Mouse (Mus musculus) embryonic facial prominence, embryonic 15.5 days (tissue): ENCODE results near the gene Miip. TPM values are rescaled to one million over a fixed set of nuclear protein-coding genes. Genes with fewer than 3 reads are reported as not detected.
"Not testable (repeated sequence)": the region's sequence is repeated elsewhere in the genome, so short reads cannot be mapped to it uniquely, and the experiment has no call there.

Source experiments
- ATAC-seq: fragments of 200-750 bp; cut with Nextera tagmentation; 2 replicates; pipeline ENCODE4 v1.8.0; 2017; ENCODE audit warnings: low read depth, moderate TSS enrichment; ENCODE audit not compliant: insufficient number of reproducible peaks, low FRiP score, low TSS enrichment
- H3K27ac ChIP-seq: fragments of 300-500 bp; sonication (generic); replicated peaks from 2 replicates; pipeline ENCODE4 v1.5.1; 2015; ENCODE audit warnings: mild to moderate bottlenecking, inconsistent platforms
- H3K27me3 ChIP-seq: fragments of 300-500 bp; sonication (generic); 2 replicates; pipeline ENCODE4 v1.6.1; 2015; ENCODE audit warnings: inconsistent platforms
- H3K36me3 ChIP-seq: fragments of 300-500 bp; sonication (generic); 2 replicates; pipeline ENCODE4 v1.6.1; 2015; ENCODE audit warnings: mild to moderate bottlenecking, inconsistent platforms
- H3K4me1 ChIP-seq: fragments of 300-500 bp; sonication (generic); 2 replicates; pipeline ENCODE4 v1.6.1; 2015; ENCODE audit warnings: inconsistent platforms
- H3K4me2 ChIP-seq: fragments of 300-500 bp; sonication (generic); replicated peaks from 2 replicates; pipeline ENCODE4 v1.6.1; 2015; ENCODE audit warnings: mild to moderate bottlenecking, inconsistent platforms
- H3K4me3 ChIP-seq: fragments of 300-500 bp; sonication (generic); replicated peaks from 2 replicates; pipeline ENCODE4 v1.5.1; 2015; ENCODE audit warnings: mild to moderate bottlenecking, inconsistent platforms
- H3K9ac ChIP-seq: fragments of 300-500 bp; sonication (generic); 2 replicates; pipeline ENCODE4 v1.6.1; 2015; ENCODE audit warnings: inconsistent platforms
- H3K9me3 ChIP-seq: fragments of 300-500 bp; sonication (generic); replicated peaks from 2 replicates; pipeline ENCODE4 v1.6.1; 2016; ENCODE audit warnings: inconsistent platforms
- WGBS: fragments of 180-500 bp; shearing (Covaris S2); methylation state at CpG from one replicate; pipeline ENCODE4 v1.1.7; 2015; 5-methylcytosine and 5-hydroxymethylcytosine counted together
- polyA plus RNA-seq: library from polyadenylated mRNA; unstranded; fragments of >200 nt; fragmentation: Nextera tagmentation; extraction: Ambion mirVana; gene quantifications from 2 replicates; pipeline ENCODE4 v1.2.1, GENCODE M21; 2015

Miip gene
- polyA plus RNA-seq, 1 experiment from 2014 or later: 43.2 TPM

- not testable (repeated sequence) for H3K4me2 ChIP-seq, ATAC-seq, H3K27me3 ChIP-seq, H3K27ac ChIP-seq, H3K4me3 ChIP-seq, H3K4me1 ChIP-seq, H3K9ac ChIP-seq
- 83% methylated on average over 3 of the region's 3 CpGs for WGBS
- peaks cover 30% of the 10 kb centered on the region for H3K36me3 ChIP-seq
- H3K9me3 ChIP-seq: peaks cover 75% of the 10 kb centered on the region
These were observed 47.2 kb downstream of the Miip start for GRCm38 (mm10) chr4:147821414-147821813.

GRCm38 (mm10) chr4:147819659-147820058 lies 49.0 kb downstream of the Miip start:
- not testable (repeated sequence) for H3K27me3 ChIP-seq, H3K27ac ChIP-seq, ATAC-seq, H3K4me1 ChIP-seq, H3K4me3 ChIP-seq, H3K9ac ChIP-seq, H3K4me2 ChIP-seq
- peaks cover 58% of the 10 kb centered on the region for H3K9me3 ChIP-seq
- 84% methylated on average over 7 of the region's 7 CpGs for WGBS
- H3K36me3 ChIP-seq: peaks cover 13% of the 10 kb centered on the region

GRCm38 (mm10) chr4:147814592-147815167 lies 53.9 kb downstream of the Miip start:
- H3K27ac ChIP-seq: no peak overlapping the region
- no peaks in the 10 kb centered on the region for H3K27me3 ChIP-seq
- no peak overlapping the region for H3K4me2 ChIP-seq
- WGBS: 78% methylated on average over 2 of the region's 2 CpGs
- H3K9ac ChIP-seq: no peak overlapping the region
- no peaks in the 10 kb centered on the region for H3K36me3 ChIP-seq
- H3K4me1 ChIP-seq: no peaks in the 10 kb centered on the region
- no peak for ATAC-seq
- no peak overlapping the region for H3K4me3 ChIP-seq
- H3K9me3 ChIP-seq: peaks cover 12% of the 10 kb centered on the region

GRCm38 (mm10) chr4:147813249-147813765 lies 55.3 kb downstream of the Miip start:
- ATAC-seq: no peak
- Histone ChIP-seq H3K4me3 (no peak overlapping the region), H3K4me1 (no peaks in the 10 kb centered on the region), H3K9ac (no peak overlapping the region), H3K27me3 (no peaks in the 10 kb centered on the region), H3K36me3 (no peaks in the 10 kb centered on the region), H3K9me3 (peaks cover 11% of the 10 kb centered on the region), H3K4me2 (no peak overlapping the region), H3K27ac (no peak overlapping the region)
- 44% methylated on average over 5 of the region's 5 CpGs for WGBS

Other genes with a start within 250 kb of the Miip start
- gene Zfp979, start 226.3 kb downstream of the Miip start, polyA plus RNA-seq: 2.5 and 3.0 TPM in 2 replicates
- gene Zfp534, start 166.3 kb downstream of the Miip start, polyA plus RNA-seq: not detected in 2 replicates
- 5.8 and 5.9 TPM in 2 replicates for gene Zfp984, start 59.0 kb downstream of the Miip start, polyA plus RNA-seq
- gene Zfp933, start 20.4 kb downstream of the Miip start, polyA plus RNA-seq: 4.6 and 5.3 TPM in 2 replicates
- gene Fv1, start 163 bp upstream of the Miip start, polyA plus RNA-seq: 9.1 and 10.9 TPM in 2 replicates
- gene Mfn2, start 35.9 kb upstream of the Miip start, polyA plus RNA-seq: 38.6 and 39.4 TPM in 2 replicates
- 92.0 and 93.3 TPM in 2 replicates for gene Plod1, start 68.0 kb upstream of the Miip start, polyA plus RNA-seq
- gene 2510039O18Rik, start 72.1 kb upstream of the Miip start, polyA plus RNA-seq: 20.6 and 22.0 TPM in 2 replicates
- gene Nppb, start 117.0 kb upstream of the Miip start, polyA plus RNA-seq: 0.37 and 0.44 TPM in 2 replicates
- gene Nppa, start 131.9 kb upstream of the Miip start, polyA plus RNA-seq: 0.42 and 0.43 TPM in 2 replicates
- gene Clcn6, start 170.0 kb upstream of the Miip start, polyA plus RNA-seq: 6.3 and 7.6 TPM in 2 replicates
- 21.3 and 24.9 TPM in 2 replicates for gene Mthfr, start 170.3 kb upstream of the Miip start, polyA plus RNA-seq
- 14.2 and 15.6 TPM in 2 replicates for gene Agtrap, start 219.2 kb upstream of the Miip start, polyA plus RNA-seq